Mouse (Mus musculus) stomach, embryonic 14.5 days (tissue): ENCODE measurements at regions not wholly inside any gene's neighbourhood (a gene's known extent, or its start where the extent isn't known, plus 50 kb on each side); places are given as distances from the start of the nearest gene placed in this dataset.
"Not testable (repeated sequence)": the region's sequence is repeated elsewhere in the genome, so short reads cannot be mapped to it uniquely, and the experiment has no call there.

Source experiments
- ATAC-seq: fragments of 200-750 bp; cut with Nextera tagmentation; 2 replicates; pipeline ENCODE4 v1.8.0; 2017; ENCODE audit warnings: low read depth, moderate TSS enrichment; ENCODE audit not compliant: insufficient number of reproducible peaks, insufficient read depth, low FRiP score
- H3K27ac ChIP-seq: fragments of 300-500 bp; sonication (generic); 2 replicates; pipeline ENCODE4 v1.5.1; 2014; ENCODE audit warnings: mild to moderate bottlenecking, low read length, moderate library complexity, mixed read lengths
- H3K27me3 ChIP-seq: fragments of 300-500 bp; sonication (generic); 2 replicates; pipeline ENCODE4 v1.6.1; 2014; ENCODE audit warnings: low read length, control low read depth, mixed read lengths; ENCODE audit not compliant: control insufficient read depth, insufficient read depth
- H3K36me3 ChIP-seq: fragments of 300-500 bp; sonication (generic); 2 replicates; pipeline ENCODE4 v1.6.1; 2014; ENCODE audit warnings: mild to moderate bottlenecking, control low read depth, low read length, moderate library complexity, mixed read lengths; ENCODE audit not compliant: control insufficient read depth, insufficient read depth
- H3K4me1 ChIP-seq: fragments of 300-500 bp; sonication (generic); 2 replicates; pipeline ENCODE4 v1.6.1; 2014; ENCODE audit warnings: low read length, control low read depth, mixed read lengths; ENCODE audit not compliant: control insufficient read depth, insufficient read depth
- H3K4me2 ChIP-seq: fragments of 300-500 bp; sonication (generic); replicated peaks from 2 replicates; pipeline ENCODE4 v1.6.1; 2014; ENCODE audit warnings: low read depth, low read length, control low read depth
- H3K4me3 ChIP-seq: fragments of 300-500 bp; sonication (generic); 2 replicates; pipeline ENCODE4 v1.5.1; 2014; ENCODE audit warnings: low read depth, low read length, control low read depth
- H3K9ac ChIP-seq: fragments of 300-500 bp; sonication (generic); replicated peaks from 2 replicates; pipeline ENCODE4 v1.6.1; 2014; ENCODE audit warnings: low read depth, mild to moderate bottlenecking, control low read depth, low read length, moderate library complexity, mixed read lengths
- H3K9me3 ChIP-seq: fragments of 300-500 bp; sonication (generic); 2 replicates; pipeline ENCODE4 v1.6.1; 2016; ENCODE audit warnings: low read depth, low read length, control low read depth; ENCODE audit not compliant: control insufficient read depth
- WGBS: fragments of 180-500 bp; shearing (Covaris S2); extraction: QIAGEN DNeasy Blood & Tissue Kit; methylation state at CpG from one replicate; pipeline ENCODE4 v1.1.7; 2014; 5-methylcytosine and 5-hydroxymethylcytosine counted together

GRCm38 (mm10) chr13:72326201-72326600 is 302.4 kb upstream of the Irx2 start:
- H3K27me3 ChIP-seq, H3K36me3 ChIP-seq, ATAC-seq, H3K9me3 ChIP-seq, H3K4me2 ChIP-seq, H3K9ac ChIP-seq, H3K27ac ChIP-seq, H3K4me1 ChIP-seq, H3K4me3 ChIP-seq: not testable (repeated sequence)
- WGBS = 93% methylated on average over 1 of the region's 1 CpGs

- 16% methylated on average over 6 of the region's 6 CpGs for WGBS
- no peaks in the 10 kb centered on the region for H3K27me3 ChIP-seq
- no peaks in the 10 kb centered on the region for H3K4me1 ChIP-seq
- ATAC-seq = no peak
- H3K9me3 ChIP-seq = no peaks in the 10 kb centered on the region
- H3K36me3 ChIP-seq = no peaks in the 10 kb centered on the region
- no peak overlapping the region for H3K9ac ChIP-seq
- H3K4me2 ChIP-seq = no peak overlapping the region
- no peak overlapping the region for H3K4me3 ChIP-seq
- H3K27ac ChIP-seq = no peak overlapping the region
Measured at GRCm38 (mm10) chr13:72345647-72346133, 282.9 kb upstream of the Irx2 start.

- Histone ChIP-seq H3K4me2 (no peak overlapping the region), H3K27me3 (no peaks in the 10 kb centered on the region), H3K4me3 (no peak overlapping the region), H3K4me1 (no peaks in the 10 kb centered on the region), H3K36me3 (no peaks in the 10 kb centered on the region), H3K9me3 (no peaks in the 10 kb centered on the region), H3K9ac (no peak overlapping the region), H3K27ac (no peak overlapping the region)
- ATAC-seq = no peak
- WGBS = 38% methylated on average over 21 of the region's 21 CpGs
Measured at GRCm38 (mm10) chr13:72346207-72346943, 282.2 kb upstream of the Irx2 start.

- Histone ChIP-seq H3K4me1 (no peaks in the 10 kb centered on the region), H3K36me3 (no peaks in the 10 kb centered on the region), H3K4me3 (no peak overlapping the region), H3K27me3 (no peaks in the 10 kb centered on the region), H3K9ac (no peak overlapping the region), H3K4me2 (no peak overlapping the region), H3K9me3 (no peaks in the 10 kb centered on the region), H3K27ac (no peak overlapping the region)
- WGBS = 84% methylated on average over 14 of the region's 14 CpGs
- no peak for ATAC-seq
Measured at GRCm38 (mm10) chr13:72346944-72347586, 281.6 kb upstream of the Irx2 start.

GRCm38 (mm10) chr13:72352641-72353181 is 275.9 kb upstream of the Irx2 start:
- no peaks in the 10 kb centered on the region for H3K9me3 ChIP-seq
- H3K9ac ChIP-seq = no peak overlapping the region
- H3K4me3 ChIP-seq = no peak overlapping the region
- no peaks in the 10 kb centered on the region for H3K36me3 ChIP-seq
- H3K4me2 ChIP-seq = no peak overlapping the region
- H3K4me1 ChIP-seq = no peaks in the 10 kb centered on the region
- no peaks in the 10 kb centered on the region for H3K27me3 ChIP-seq
- WGBS = 58% methylated on average over 18 of the region's 18 CpGs
- no peak for ATAC-seq
- no peak overlapping the region for H3K27ac ChIP-seq

- no peaks in the 10 kb centered on the region for H3K27me3 ChIP-seq
- H3K27ac ChIP-seq = no peak overlapping the region
- WGBS = 86% methylated on average over 1 of the region's 1 CpGs
- no peaks in the 10 kb centered on the region for H3K9me3 ChIP-seq
- no peak overlapping the region for H3K4me2 ChIP-seq
- H3K4me3 ChIP-seq = no peak overlapping the region
- no peaks in the 10 kb centered on the region for H3K4me1 ChIP-seq
- no peaks in the 10 kb centered on the region for H3K36me3 ChIP-seq
- no peak for ATAC-seq
- H3K9ac ChIP-seq = no peak overlapping the region
Measured at GRCm38 (mm10) chr13:72355297-72355696, 273.3 kb upstream of the Irx2 start.

GRCm38 (mm10) chr13:72355821-72356220 is 272.8 kb upstream of the Irx2 start:
- H3K4me3 ChIP-seq = no peak overlapping the region
- H3K27me3 ChIP-seq = no peaks in the 10 kb centered on the region
- H3K4me2 ChIP-seq = no peak overlapping the region
- no peaks in the 10 kb centered on the region for H3K4me1 ChIP-seq
- no peaks in the 10 kb centered on the region for H3K9me3 ChIP-seq
- 77% methylated on average over 3 of the region's 3 CpGs for WGBS
- no peak overlapping the region for H3K27ac ChIP-seq
- no peak for ATAC-seq
- no peaks in the 10 kb centered on the region for H3K36me3 ChIP-seq
- no peak overlapping the region for H3K9ac ChIP-seq

GRCm38 (mm10) chr13:72358243-72358904 is 270.2 kb upstream of the Irx2 start:
- H3K27me3 ChIP-seq = no peaks in the 10 kb centered on the region
- no peak overlapping the region for H3K4me3 ChIP-seq
- H3K9me3 ChIP-seq = no peaks in the 10 kb centered on the region
- WGBS = 54% methylated on average over 8 of the region's 8 CpGs
- H3K9ac ChIP-seq = no peak overlapping the region
- no peak overlapping the region for H3K4me2 ChIP-seq
- no peaks in the 10 kb centered on the region for H3K36me3 ChIP-seq
- H3K27ac ChIP-seq = no peak overlapping the region
- H3K4me1 ChIP-seq = no peaks in the 10 kb centered on the region
- ATAC-seq = no peak
